Mouse (Mus musculus): ENCODE results near the gene Ctbp2. TPM values are rescaled to one million over a fixed set of nuclear protein-coding genes. Genes with fewer than 3 reads are reported as not detected.

Gene Ctbp2
- polyA plus RNA-seq, 1 experiment from 2014 or later: 123 TPM

GRCm38 (mm10) chr7:133133552-133133951 lies 9.4 kb upstream of the Ctbp2 start:
- Histone ChIP-seq H3K27me3 (ENCODE audit: insufficient read depth, poor library complexity, severe bottlenecking) (no peaks in the 10 kb centered on the region), H3K36me3 (no peaks in the 10 kb centered on the region), H3K27ac (no peak overlapping the region), H3K4me1 (replicated peaks) (no peaks in the 10 kb centered on the region), H3K9me3 (peaks cover 6% of the 10 kb centered on the region; the same call in 1 of the 2 replicates), H3K4me3 (no peak overlapping the region)
- 73% methylated on average over 5 of the region's 5 CpGs for WGBS
- DNase-seq (ENCODE audit: low spot score): no peak

GRCm38 (mm10) chr7:133132702-133133101 lies 8.5 kb upstream of the Ctbp2 start:
- DNase-seq (ENCODE audit: low spot score): no peak
- Histone ChIP-seq H3K4me3 (no peak overlapping the region), H3K27me3 (ENCODE audit: insufficient read depth, poor library complexity, severe bottlenecking) (no peaks in the 10 kb centered on the region), H3K4me1 (replicated peaks) (no peaks in the 10 kb centered on the region), H3K27ac (no peak overlapping the region), H3K36me3 (no peaks in the 10 kb centered on the region), H3K9me3 (peaks cover 6% of the 10 kb centered on the region; the same call in 1 of the 2 replicates)
- 93% methylated on average over 5 of the region's 5 CpGs for WGBS

GRCm38 (mm10) chr7:133124701-133125485 lies 739 bp upstream of the Ctbp2 start:
- peak overlapping the region; percentile 98 for H3K4me3 ChIP-seq
- H3K27me3 ChIP-seq (ENCODE audit: insufficient read depth, poor library complexity, severe bottlenecking): peaks cover 26% of the 10 kb centered on the region
- H3K9me3 ChIP-seq: peaks cover 6% of the 10 kb centered on the region; the same call in 1 of the 2 replicates
- H3K27ac ChIP-seq: peak overlapping the region; percentile 100
- peaks cover 27% of the 10 kb centered on the region for H3K4me1 ChIP-seq (replicated peaks)
- peak; percentile 16 for DNase-seq (ENCODE audit: low spot score)
- no peaks in the 10 kb centered on the region for H3K36me3 ChIP-seq
- 2% methylated on average over 34 of the region's 34 CpGs for WGBS

GRCm38 (mm10) chr7:133123244-133123998 lies 733 bp downstream of the Ctbp2 start, which contains the start of gene Fgfr2:
Fgfr2 (minus strand) TSS chr7:133123350.
- WGBS: 2% methylated on average over 46 of the region's 53 CpGs
- Histone ChIP-seq H3K4me1 (replicated peaks) (peaks cover 41% of the 10 kb centered on the region), H3K9me3 (no peaks in the 10 kb centered on the region), H3K36me3 (no peaks in the 10 kb centered on the region), H3K4me3 (peak within 1 kb of the TSS; percentile 98), H3K27ac (peak within 1 kb of the TSS; percentile 100), H3K27me3 (ENCODE audit: insufficient read depth, poor library complexity, severe bottlenecking) (peaks cover 26% of the 10 kb centered on the region)
- DNase-seq (ENCODE audit: low spot score): peak; percentile 84

GRCm38 (mm10) chr7:133122379-133123243 lies 1.5 kb downstream of the Ctbp2 start:
- no peaks in the 10 kb centered on the region for H3K9me3 ChIP-seq
- DNase-seq (ENCODE audit: low spot score): peak; percentile 75
- peak overlapping the region; percentile 100 for H3K27ac ChIP-seq
- peaks cover 49% of the 10 kb centered on the region for H3K4me1 ChIP-seq (replicated peaks)
- H3K36me3 ChIP-seq: no peaks in the 10 kb centered on the region
- under 1% methylated on average over 92 of the region's 102 CpGs for WGBS
- peak overlapping the region; percentile 98 for H3K4me3 ChIP-seq
- H3K27me3 ChIP-seq (ENCODE audit: insufficient read depth, poor library complexity, severe bottlenecking): peaks cover 26% of the 10 kb centered on the region

GRCm38 (mm10) chr7:133121661-133122378 lies 2.3 kb downstream of the Ctbp2 start:
- H3K9me3 ChIP-seq: no peaks in the 10 kb centered on the region
- H3K4me1 ChIP-seq (replicated peaks): peaks cover 57% of the 10 kb centered on the region
- H3K36me3 ChIP-seq: no peaks in the 10 kb centered on the region
- peak overlapping the region; percentile 98 for H3K4me3 ChIP-seq
- H3K27ac ChIP-seq: peak overlapping the region; percentile 100
- DNase-seq (ENCODE audit: low spot score): peak; percentile 68
- WGBS: under 1% methylated on average over 84 of the region's 94 CpGs
- H3K27me3 ChIP-seq (ENCODE audit: insufficient read depth, poor library complexity, severe bottlenecking): peaks cover 20% of the 10 kb centered on the region

GRCm38 (mm10) chr7:133121080-133121607 lies 3.0 kb downstream of the Ctbp2 start:
- peak overlapping the region; percentile 98 for H3K4me3 ChIP-seq
- no peaks in the 10 kb centered on the region for H3K36me3 ChIP-seq
- DNase-seq (ENCODE audit: low spot score): no peak
- WGBS: under 1% methylated on average over 14 of the region's 14 CpGs
- no peaks in the 10 kb centered on the region for H3K9me3 ChIP-seq
- H3K27me3 ChIP-seq (ENCODE audit: insufficient read depth, poor library complexity, severe bottlenecking): peaks cover 13% of the 10 kb centered on the region
- H3K4me1 ChIP-seq (replicated peaks): peaks cover 64% of the 10 kb centered on the region
- peak overlapping the region; percentile 100 for H3K27ac ChIP-seq

GRCm38 (mm10) chr7:133120221-133120751 lies 3.9 kb downstream of the Ctbp2 start:
- H3K4me3 ChIP-seq: peak overlapping the region; percentile 98
- peak overlapping the region; percentile 100 for H3K27ac ChIP-seq
- peaks cover 69% of the 10 kb centered on the region for H3K4me1 ChIP-seq (replicated peaks)
- no peaks in the 10 kb centered on the region for H3K36me3 ChIP-seq
- peaks cover 4% of the 10 kb centered on the region for H3K27me3 ChIP-seq (ENCODE audit: insufficient read depth, poor library complexity, severe bottlenecking)
- WGBS: 4% methylated on average over 15 of the region's 15 CpGs
- DNase-seq (ENCODE audit: low spot score): peak; percentile 44
- no peaks in the 10 kb centered on the region for H3K9me3 ChIP-seq

GRCm38 (mm10) chr7:133117815-133118214 lies 6.3 kb downstream of the Ctbp2 start:
- no peaks in the 10 kb centered on the region for H3K9me3 ChIP-seq
- H3K4me3 ChIP-seq: peak overlapping the region; percentile 9; the same call in 1 of the 2 replicates
- H3K4me1 ChIP-seq (replicated peaks): peaks cover 79% of the 10 kb centered on the region
- 28% methylated on average over 2 of the region's 2 CpGs for WGBS
- no peaks in the 10 kb centered on the region for H3K27me3 ChIP-seq (ENCODE audit: insufficient read depth, poor library complexity, severe bottlenecking)
- no peak for DNase-seq (ENCODE audit: low spot score)
- H3K27ac ChIP-seq: peak overlapping the region; percentile 59
- H3K36me3 ChIP-seq: peaks cover 3% of the 10 kb centered on the region; the same call in 1 of the 2 replicates

- H3K36me3 ChIP-seq: peaks cover 3% of the 10 kb centered on the region; the same call in 1 of the 2 replicates
- peak overlapping the region; percentile 67; the same call in 1 of the 2 replicates for H3K27ac ChIP-seq
- no peaks in the 10 kb centered on the region for H3K9me3 ChIP-seq
- H3K4me1 ChIP-seq (replicated peaks): peaks cover 92% of the 10 kb centered on the region
- peak overlapping the region; percentile 39; the same call in 1 of the 2 replicates for H3K4me3 ChIP-seq
- DNase-seq (ENCODE audit: low spot score): no peak
- no peaks in the 10 kb centered on the region for H3K27me3 ChIP-seq (ENCODE audit: insufficient read depth, poor library complexity, severe bottlenecking)
These were observed 7.6 kb downstream of the Ctbp2 start for GRCm38 (mm10) chr7:133116542-133116941.

GRCm38 (mm10) chr7:133115886-133116285 lies 8.3 kb downstream of the Ctbp2 start:
- Histone ChIP-seq H3K9me3 (no peaks in the 10 kb centered on the region), H3K27ac (peak overlapping the region; percentile 67), H3K27me3 (ENCODE audit: insufficient read depth, poor library complexity, severe bottlenecking) (no peaks in the 10 kb centered on the region), H3K4me1 (replicated peaks) (peaks cover 98% of the 10 kb centered on the region), H3K4me3 (peak overlapping the region; percentile 39), H3K36me3 (peaks cover 3% of the 10 kb centered on the region; the same call in 1 of the 2 replicates)
- WGBS: 13% methylated on average over 15 of the region's 15 CpGs
- peak; percentile 55 for DNase-seq (ENCODE audit: low spot score)

All from hindbrain, embryonic 10.5 days (tissue).